Mouse (Mus musculus): ENCODE measurements around the gene Ankmy2. TPM values are rescaled to one million over a fixed set of nuclear protein-coding genes. Genes with fewer than 3 reads are reported as not detected.

The Ankmy2 gene
- polyA plus RNA-seq, 1 experiment from 2014 or later = 37.4 TPM

DNA sequence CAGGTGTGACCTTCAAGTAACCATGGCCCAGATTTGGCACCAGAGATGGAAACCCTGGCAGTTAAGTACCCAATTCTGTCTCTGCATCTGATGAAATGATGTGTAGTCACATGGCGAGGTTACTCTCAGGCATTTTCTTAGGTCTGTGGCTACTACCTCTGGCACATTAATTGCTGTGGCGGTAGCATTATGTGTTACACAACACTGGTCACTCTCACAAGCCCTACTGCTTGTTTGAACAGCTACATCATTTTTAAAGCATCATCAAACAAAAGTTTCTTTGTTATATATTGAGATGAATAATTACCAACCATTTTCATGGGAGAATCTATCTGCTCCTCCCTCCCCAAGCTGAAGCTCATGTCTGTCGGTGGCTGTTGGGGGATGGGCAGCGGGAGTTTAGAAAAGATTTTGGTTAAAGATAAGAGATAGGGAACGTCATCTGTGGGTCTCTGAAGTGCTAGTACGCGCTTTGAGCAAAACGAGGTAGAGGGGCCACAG lies 1.7 kb upstream of the Ankmy2 start:
- peak overlapping the region; percentile 91; the same call in 1 of the 2 replicates for H3K9ac ChIP-seq (replicated peaks; ENCODE audit: low read length)
- no peaks in the 10 kb centered on the region for H3K9me3 ChIP-seq (ENCODE audit: low read length)
- no peak for ATAC-seq (ENCODE audit: low FRiP score, low TSS enrichment)
- H3K36me3 ChIP-seq (ENCODE audit: insufficient read depth, low read length) = no peaks in the 10 kb centered on the region
- H3K4me1 ChIP-seq (ENCODE audit: insufficient read depth, low read length) = peaks cover 23% of the 10 kb centered on the region
- H3K4me3 ChIP-seq (ENCODE audit: low read length) = peak overlapping the region; percentile 85
- 10% methylated on average over 8 of the region's 8 CpGs for WGBS
- no peaks in the 10 kb centered on the region for H3K27me3 ChIP-seq (ENCODE audit: insufficient read depth, low read length)
- peak overlapping the region; percentile 65 for H3K4me2 ChIP-seq (replicated peaks; ENCODE audit: low read depth, low read length)
- H3K27ac ChIP-seq (ENCODE audit: low read length) = no peak overlapping the region

DNA sequence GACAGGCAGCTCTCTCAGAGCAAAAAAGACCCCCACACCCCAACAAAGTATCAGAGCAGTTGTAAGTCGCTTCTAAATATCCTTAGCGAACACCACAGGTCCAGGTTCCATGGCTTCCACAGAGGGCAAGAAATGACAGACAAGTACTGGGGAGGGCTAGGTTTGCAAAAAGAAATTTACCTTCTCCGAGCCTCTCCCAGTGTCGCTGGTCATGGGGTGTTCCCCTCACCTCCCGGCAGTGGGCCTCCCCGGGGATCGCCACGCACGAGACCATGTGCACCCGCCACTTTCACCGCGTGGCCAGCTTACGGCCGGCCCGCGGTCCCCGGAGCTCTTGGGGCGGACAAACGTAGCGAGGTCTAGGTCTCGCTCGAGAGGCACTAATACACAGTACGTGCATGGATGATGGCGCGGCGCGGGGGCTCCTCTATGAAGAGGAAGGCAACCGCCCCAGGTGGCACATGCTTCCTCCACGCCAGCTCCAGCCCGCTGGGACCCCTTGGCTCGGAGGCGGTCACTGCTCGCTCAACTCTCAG lies 745 bp upstream of the Ankmy2 start:
- no peaks in the 10 kb centered on the region; the same call in 1 of the 2 replicates for H3K36me3 ChIP-seq (ENCODE audit: insufficient read depth, low read length)
- H3K27ac ChIP-seq (ENCODE audit: low read length) = peak overlapping the region; percentile 89
- WGBS = under 1% methylated on average over 33 of the region's 33 CpGs
- H3K4me3 ChIP-seq (ENCODE audit: low read length) = peak overlapping the region; percentile 85
- H3K9me3 ChIP-seq (ENCODE audit: low read length) = no peaks in the 10 kb centered on the region
- H3K4me1 ChIP-seq (ENCODE audit: insufficient read depth, low read length) = peaks cover 23% of the 10 kb centered on the region
- peak; percentile 74 for ATAC-seq (ENCODE audit: low FRiP score, low TSS enrichment)
- H3K27me3 ChIP-seq (ENCODE audit: insufficient read depth, low read length) = no peaks in the 10 kb centered on the region
- H3K4me2 ChIP-seq (replicated peaks; ENCODE audit: low read depth, low read length) = peak overlapping the region; percentile 65
- H3K9ac ChIP-seq (replicated peaks; ENCODE audit: low read length) = peak overlapping the region; percentile 91

DNA sequence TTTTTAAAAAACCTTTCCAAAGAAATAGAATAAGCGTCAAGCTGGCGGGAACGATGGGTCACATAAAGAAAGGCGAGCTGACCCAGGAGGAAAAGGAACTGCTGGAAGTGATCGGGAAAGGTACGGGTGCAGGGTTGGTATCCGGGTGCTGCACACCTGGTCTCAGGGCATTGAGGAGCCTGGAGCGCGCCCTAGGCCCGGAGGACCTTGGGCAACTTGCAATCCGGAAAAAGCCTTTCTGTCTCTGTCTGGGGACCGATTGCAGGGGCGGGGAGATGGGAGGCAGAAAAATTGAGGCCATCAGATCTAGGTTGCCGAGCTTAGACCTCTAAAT lies 357 bp downstream of the Ankmy2 start:
- H3K4me1 ChIP-seq (ENCODE audit: insufficient read depth, low read length) = peaks cover 23% of the 10 kb centered on the region
- ATAC-seq (ENCODE audit: low FRiP score, low TSS enrichment) = peak; percentile 48; the same call in 1 of the 2 replicates
- 0% methylated on average over 14 of the region's 14 CpGs for WGBS
- no peaks in the 10 kb centered on the region; the same call in 1 of the 2 replicates for H3K36me3 ChIP-seq (ENCODE audit: insufficient read depth, low read length)
- peak overlapping the region; percentile 91 for H3K9ac ChIP-seq (replicated peaks; ENCODE audit: low read length)
- H3K4me3 ChIP-seq (ENCODE audit: low read length) = peak overlapping the region; percentile 85
- peak overlapping the region; percentile 65 for H3K4me2 ChIP-seq (replicated peaks; ENCODE audit: low read depth, low read length)
- H3K27me3 ChIP-seq (ENCODE audit: insufficient read depth, low read length) = no peaks in the 10 kb centered on the region
- peak overlapping the region; percentile 89 for H3K27ac ChIP-seq (ENCODE audit: low read length)
- H3K9me3 ChIP-seq (ENCODE audit: low read length) = no peaks in the 10 kb centered on the region

DNA sequence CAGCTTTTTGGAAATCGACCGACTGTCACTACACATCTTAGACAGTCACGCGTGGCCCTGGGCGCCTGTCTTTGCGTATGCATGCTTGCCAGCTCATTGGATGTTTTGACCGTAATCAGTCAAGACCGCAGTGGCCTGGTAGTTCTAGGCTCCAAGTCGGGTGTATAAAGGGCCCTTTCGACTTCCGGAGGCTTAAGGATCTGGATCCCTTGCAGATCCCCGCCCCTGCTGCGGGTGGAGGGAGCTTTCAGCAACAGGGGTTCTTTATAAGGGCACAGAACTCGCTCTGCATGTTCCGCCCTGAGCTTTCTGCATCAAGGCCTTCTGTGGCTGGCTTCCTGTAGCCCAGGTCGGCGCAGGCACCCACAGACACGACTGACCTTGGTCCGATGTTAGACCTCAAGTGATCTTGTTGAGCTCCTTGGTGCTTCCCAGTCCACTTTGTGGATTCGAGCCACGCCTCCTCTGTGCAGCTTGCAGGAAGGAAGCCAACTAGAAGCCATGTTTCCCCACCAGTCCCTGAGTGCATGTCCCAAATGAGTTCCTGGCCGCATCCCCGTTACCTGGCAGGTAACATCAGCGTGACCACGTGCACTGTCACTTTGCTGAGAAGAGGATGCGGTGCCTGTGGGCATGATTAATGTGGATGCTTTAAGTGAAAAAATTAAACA lies 859 bp downstream of the Ankmy2 start, which contains the start of gene Bzw2:
Gene Bzw2 (minus strand): TSS at position 443 of the 671 bp plus-strand sequence.
- H3K4me1 ChIP-seq (ENCODE audit: insufficient read depth, low read length) = peaks cover 23% of the 10 kb centered on the region
- no peaks in the 10 kb centered on the region for H3K9me3 ChIP-seq (ENCODE audit: low read length)
- peak within 1 kb of the TSS; percentile 85 for H3K4me3 ChIP-seq (ENCODE audit: low read length)
- peak; percentile 37; the same call in 1 of the 2 replicates for ATAC-seq (ENCODE audit: low FRiP score, low TSS enrichment)
- peak within 1 kb of the TSS; percentile 89 for H3K27ac ChIP-seq (ENCODE audit: low read length)
- peak within 1 kb of the TSS; percentile 65 for H3K4me2 ChIP-seq (replicated peaks; ENCODE audit: low read depth, low read length)
- peak within 1 kb of the TSS; percentile 91 for H3K9ac ChIP-seq (replicated peaks; ENCODE audit: low read length)
- H3K27me3 ChIP-seq (ENCODE audit: insufficient read depth, low read length) = no peaks in the 10 kb centered on the region
- 2% methylated on average over 26 of the region's 26 CpGs for WGBS
- H3K36me3 ChIP-seq (ENCODE audit: insufficient read depth, low read length) = no peaks in the 10 kb centered on the region; the same call in 1 of the 2 replicates

DNA sequence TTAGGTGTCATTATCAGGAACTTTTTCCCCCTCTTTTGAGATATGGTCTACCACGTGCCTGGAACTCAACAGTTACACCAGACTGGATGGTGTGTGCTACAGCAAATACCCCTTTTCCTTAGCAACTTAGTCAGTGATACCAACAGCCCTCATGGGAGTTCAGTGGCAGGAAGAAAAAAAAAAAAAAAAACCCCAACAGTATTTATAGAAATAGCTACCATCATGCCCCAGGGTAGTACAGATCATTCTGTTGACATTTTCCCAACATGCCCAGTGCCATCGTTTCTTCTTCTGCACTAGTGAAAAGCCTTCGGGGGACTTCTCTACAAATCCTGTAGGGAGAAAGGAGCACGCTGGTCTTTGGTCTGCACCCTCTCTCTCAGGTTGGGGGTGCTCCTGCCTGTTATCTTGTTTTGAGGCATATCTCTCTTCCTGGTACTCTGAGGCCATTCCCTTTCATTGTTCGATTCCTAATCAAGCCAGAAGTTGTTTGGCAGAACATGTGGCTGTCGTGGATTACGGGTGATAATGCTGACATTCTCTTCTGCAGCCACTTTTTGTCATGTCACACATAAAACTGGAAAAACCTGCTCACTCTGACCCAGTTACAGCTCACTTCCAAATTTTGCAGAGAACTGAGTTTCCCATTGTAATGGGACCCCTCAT lies 7.3 kb downstream of the Ankmy2 start:
- Histone ChIP-seq H3K4me1 (ENCODE audit: insufficient read depth, low read length) (peaks cover 4% of the 10 kb centered on the region; the same call in 1 of the 2 replicates), H3K4me2 (replicated peaks; ENCODE audit: low read depth, low read length) (no peak overlapping the region), H3K27me3 (ENCODE audit: insufficient read depth, low read length) (no peaks in the 10 kb centered on the region), H3K27ac (ENCODE audit: low read length) (no peak overlapping the region), H3K9ac (replicated peaks; ENCODE audit: low read length) (no peak overlapping the region), H3K4me3 (ENCODE audit: low read length) (no peak overlapping the region), H3K36me3 (ENCODE audit: insufficient read depth, low read length) (peaks cover 5% of the 10 kb centered on the region; the same call in 1 of the 2 replicates), H3K9me3 (ENCODE audit: low read length) (no peaks in the 10 kb centered on the region)
- ATAC-seq (ENCODE audit: low FRiP score, low TSS enrichment) = no peak
- 81% methylated on average over 7 of the region's 7 CpGs for WGBS

DNA sequence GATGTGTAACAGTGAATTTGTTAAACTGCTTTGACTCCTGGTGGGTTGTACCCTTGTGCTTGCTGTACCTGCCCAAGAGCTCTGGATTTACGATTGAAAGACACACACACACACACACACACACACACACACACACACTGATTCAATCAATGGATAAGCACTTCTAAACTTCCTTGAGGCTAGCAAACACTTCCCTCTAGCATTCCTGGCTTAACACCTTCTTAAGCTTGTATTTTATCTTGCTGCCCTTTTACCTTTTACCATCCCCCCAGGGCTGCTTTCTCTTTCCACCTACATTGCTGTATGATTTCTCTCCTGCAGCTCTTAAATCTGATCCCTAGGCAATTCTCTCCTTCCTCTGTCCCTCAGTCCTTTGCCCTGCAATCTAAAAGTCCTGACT lies 8.4 kb downstream of the Ankmy2 start:
- 60% methylated on average over 1 of the region's 1 CpGs for WGBS
- Histone ChIP-seq H3K27me3 (ENCODE audit: insufficient read depth, low read length) (no peaks in the 10 kb centered on the region), H3K9me3 (ENCODE audit: low read length) (no peaks in the 10 kb centered on the region), H3K27ac (ENCODE audit: low read length) (no peak overlapping the region), H3K4me1 (ENCODE audit: insufficient read depth, low read length) (peaks cover 4% of the 10 kb centered on the region; the same call in 1 of the 2 replicates), H3K4me2 (replicated peaks; ENCODE audit: low read depth, low read length) (no peak overlapping the region), H3K9ac (replicated peaks; ENCODE audit: low read length) (no peak overlapping the region), H3K36me3 (ENCODE audit: insufficient read depth, low read length) (peaks cover 6% of the 10 kb centered on the region), H3K4me3 (ENCODE audit: low read length) (no peak overlapping the region)
- no peak for ATAC-seq (ENCODE audit: low FRiP score, low TSS enrichment)

DNA sequence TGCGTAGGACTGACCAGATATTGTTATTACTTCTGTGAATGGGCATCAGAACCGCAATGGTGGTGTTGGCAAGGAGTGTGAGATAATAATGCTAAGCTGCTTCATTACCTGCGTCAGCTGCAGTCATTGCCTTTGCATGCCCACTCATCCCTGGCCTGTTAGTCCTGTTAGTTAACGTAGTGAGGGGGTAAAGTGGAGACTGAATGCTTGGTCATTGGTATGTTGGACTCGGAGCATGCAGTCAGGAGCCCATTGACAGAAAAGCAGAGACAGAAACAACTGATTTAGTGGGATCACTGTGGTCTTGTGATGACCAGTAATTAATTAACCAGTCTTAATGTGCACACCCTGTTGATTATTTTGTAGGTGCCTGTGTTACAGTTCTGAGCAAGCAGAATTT lies 20.3 kb downstream of the Ankmy2 start:
- no peaks in the 10 kb centered on the region for H3K27me3 ChIP-seq (ENCODE audit: insufficient read depth, low read length)
- H3K9me3 ChIP-seq (ENCODE audit: low read length) = no peaks in the 10 kb centered on the region
- H3K4me1 ChIP-seq (ENCODE audit: insufficient read depth, low read length) = no peaks in the 10 kb centered on the region
- H3K4me2 ChIP-seq (replicated peaks; ENCODE audit: low read depth, low read length) = no peak overlapping the region
- no peak for ATAC-seq (ENCODE audit: low FRiP score, low TSS enrichment)
- H3K36me3 ChIP-seq (ENCODE audit: insufficient read depth, low read length) = peaks cover 54% of the 10 kb centered on the region
- no peak overlapping the region for H3K4me3 ChIP-seq (ENCODE audit: low read length)
- WGBS = 88% methylated on average over 5 of the region's 5 CpGs
- H3K27ac ChIP-seq (ENCODE audit: low read length) = no peak overlapping the region
- no peak overlapping the region for H3K9ac ChIP-seq (replicated peaks; ENCODE audit: low read length)

DNA sequence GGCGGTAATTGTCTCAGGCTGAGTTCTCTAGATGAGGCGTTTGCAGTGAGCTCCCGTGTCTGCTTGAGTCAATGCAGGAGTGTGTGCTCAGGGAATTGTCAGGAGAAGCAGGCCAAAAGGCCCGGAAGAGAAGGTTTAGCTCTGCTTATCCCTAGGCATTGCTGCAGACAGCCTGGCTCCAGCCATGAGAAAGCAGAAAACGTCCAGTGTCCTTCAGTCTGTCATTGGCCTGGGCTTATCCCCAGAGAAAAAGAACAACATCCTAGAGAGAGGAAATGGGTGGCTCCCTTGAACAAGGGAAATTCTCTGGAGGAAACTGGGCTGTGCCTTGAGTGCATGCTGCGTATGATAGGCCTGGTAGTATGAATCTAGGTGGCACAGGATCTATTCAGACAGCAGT lies 25.7 kb downstream of the Ankmy2 start:
- Histone ChIP-seq H3K27me3 (ENCODE audit: insufficient read depth, low read length) (no peaks in the 10 kb centered on the region), H3K4me3 (ENCODE audit: low read length) (no peak overlapping the region), H3K4me1 (ENCODE audit: insufficient read depth, low read length) (0 out of 2 replicates have a peak, but pooled peaks cover 3% of the 10 kb centered on the region), H3K27ac (ENCODE audit: low read length) (0 out of 2 replicates have a peak overlapping the region, but pooled peaks have one; percentile 9), H3K9me3 (ENCODE audit: low read length) (no peaks in the 10 kb centered on the region), H3K4me2 (replicated peaks; ENCODE audit: low read depth, low read length) (no peak overlapping the region), H3K9ac (replicated peaks; ENCODE audit: low read length) (no peak overlapping the region), H3K36me3 (ENCODE audit: insufficient read depth, low read length) (peaks cover 37% of the 10 kb centered on the region)
- no peak for ATAC-seq (ENCODE audit: low FRiP score, low TSS enrichment)
- 67% methylated on average over 6 of the region's 6 CpGs for WGBS

DNA sequence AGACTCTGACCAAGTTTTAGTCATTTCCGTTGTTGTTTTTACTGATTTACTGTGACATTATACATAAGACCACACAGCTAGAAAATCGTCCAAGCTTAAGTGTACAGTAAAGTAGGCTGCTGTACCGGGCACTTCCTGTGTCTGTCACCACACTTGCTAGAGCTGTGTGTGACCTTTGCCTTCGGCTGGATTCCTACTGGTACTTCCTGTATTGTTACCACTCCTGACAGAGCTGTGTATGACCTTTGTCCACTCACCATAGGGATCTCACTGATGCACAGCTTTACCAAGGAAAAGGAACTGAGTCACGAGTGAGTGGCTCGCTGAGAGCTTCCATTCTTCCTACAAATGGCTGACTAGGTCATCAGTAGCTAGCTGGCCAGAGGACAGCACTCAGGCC lies 30.2 kb downstream of the Ankmy2 start:
- Histone ChIP-seq H3K27ac (ENCODE audit: low read length) (no peak overlapping the region), H3K4me2 (replicated peaks; ENCODE audit: low read depth, low read length) (no peak overlapping the region), H3K9me3 (ENCODE audit: low read length) (no peaks in the 10 kb centered on the region), H3K27me3 (ENCODE audit: insufficient read depth, low read length) (no peaks in the 10 kb centered on the region), H3K9ac (replicated peaks; ENCODE audit: low read length) (no peak overlapping the region), H3K4me1 (ENCODE audit: insufficient read depth, low read length) (0 out of 2 replicates have a peak, but pooled peaks cover 3% of the 10 kb centered on the region), H3K36me3 (ENCODE audit: insufficient read depth, low read length) (peaks cover 49% of the 10 kb centered on the region), H3K4me3 (ENCODE audit: low read length) (no peak overlapping the region)
- 74% methylated on average over 6 of the region's 6 CpGs for WGBS
- no peak for ATAC-seq (ENCODE audit: low FRiP score, low TSS enrichment)

Measured in kidney, embryonic 16.5 days (tissue).